Comparison of ENCODE assay signal across 28 mouse cellular contexts in genomic region chr2:38436701-38437100, GRCm38 (mm10).
DNase-seq lines count a peak whose midpoint lies in the region; ATAC-seq and TF ChIP-seq lines count a peak whose summit lies in the region.
"Had no signal": no experiment of that assay in that cellular context is flagged by ENCODE, and none has a peak within 500 bp of the region (broad histone marks: within the 10 kb centered on the region; RNA-seq: fewer than 3 reads in every experiment).

No protein-coding gene starts in this region.

- 0 out of 2 replicates have a peak overlapping the region, but pooled peaks have one; percentile 3 for H3K4me2 ChIP-seq in limb, embryonic 12.5 days
- H3K4me2 ChIP-seq in limb, embryonic 14.5 days (replicated peaks; ENCODE audit: low read depth, low read length, severe bottlenecking): no peak overlapping the region
- H3K4me2 ChIP-seq in midbrain, embryonic 15.5 days: no peak overlapping the region
- H3K4me2 ChIP-seq: embryonic facial prominence, embryonic 13.5 days; embryonic facial prominence, embryonic 15.5 days; forebrain, embryonic 12.5 days had no signal

- no peak for TF ChIP-seq POLR2A in limb, embryonic 14.5 days (IDR thresholded peaks at IDR 0.05; ENCODE audit: borderline replicate concordance, extremely low read depth, insufficient read depth, insufficient read length)

- H3K36me3 ChIP-seq in limb, embryonic 12.5 days: no peaks in the 10 kb centered on the region
- no peaks in the 10 kb centered on the region for H3K36me3 ChIP-seq in limb, embryonic 14.5 days (ENCODE audit: control insufficient read depth, insufficient read depth, low read length)
- no peaks in the 10 kb centered on the region for H3K36me3 ChIP-seq in midbrain, embryonic 15.5 days (replicated peaks)
- H3K36me3 ChIP-seq: embryonic facial prominence, embryonic 13.5 days; embryonic facial prominence, embryonic 15.5 days; forebrain, embryonic 10.5 days; forebrain, embryonic 12.5 days; G1E had no signal

- WGBS in limb, embryonic 12.5 days: 39% methylated on average over 4 of the region's 4 CpGs
- WGBS in limb, embryonic 14.5 days: 21% methylated on average over 4 of the region's 4 CpGs
- WGBS in midbrain, embryonic 15.5 days: 85% methylated on average over 4 of the region's 4 CpGs

- H3K4me1 ChIP-seq in limb, embryonic 12.5 days (replicated peaks): peaks cover 13% of the 10 kb centered on the region
- H3K4me1 ChIP-seq in limb, embryonic 14.5 days (ENCODE audit: control insufficient read depth, insufficient read depth, low read length): peaks cover 12% of the 10 kb centered on the region; the same call in 1 of the 2 replicates
- no peaks in the 10 kb centered on the region for H3K4me1 ChIP-seq in midbrain, embryonic 15.5 days
- H3K4me1 ChIP-seq: forebrain, embryonic 12.5 days had no signal

- no peak overlapping the region for H3K9ac ChIP-seq in limb, embryonic 12.5 days (replicated peaks)
- no peak overlapping the region for H3K9ac ChIP-seq in limb, embryonic 14.5 days (ENCODE audit: low read depth, low read length, severe bottlenecking)
- no peak overlapping the region for H3K9ac ChIP-seq in midbrain, embryonic 15.5 days
- H3K9ac ChIP-seq: embryonic facial prominence, embryonic 13.5 days; embryonic facial prominence, embryonic 15.5 days; forebrain, embryonic 12.5 days had no signal

- no peak for DNase-seq in frontal cortex, postnatal 25 days (ENCODE audit: low spot score in 2 of 2)
- peak; percentile 24 for DNase-seq in brain, adult 2 months (ENCODE audit: low read depth, low spot score)
- DNase-seq in limb, embryonic 14.5 days (ENCODE audit: low spot score): no peak
- no peak for DNase-seq in right cerebral cortex, postnatal 36 days (ENCODE audit: low spot score in 2 of 2)
- DNase-seq: adrenal gland, adult 8-10 months; adrenal gland, postnatal 14 days; adrenal gland, postnatal 36 days; B cell, adult 2 months; cerebellum, adult 11 months; cerebellum, adult 18-20 months; cerebellum, adult 8-10 months; cerebellum, adult 9-11 months; cerebellum, postnatal 14 days; cerebellum, postnatal 36 days; embryo, embryonic 11 days had no signal

- peak overlapping the region; percentile 41; the same call in 1 of the 2 replicates for H3K27ac ChIP-seq in limb, embryonic 12.5 days
- H3K27ac ChIP-seq in limb, embryonic 14.5 days (replicated peaks; ENCODE audit: low read depth, low read length): no peak overlapping the region
- no peak overlapping the region for H3K27ac ChIP-seq in midbrain, embryonic 15.5 days
- H3K27ac ChIP-seq: embryonic facial prominence, embryonic 13.5 days; embryonic facial prominence, embryonic 15.5 days; forebrain, embryonic 10.5 days; forebrain, embryonic 12.5 days had no signal

- H3K9me3 ChIP-seq in limb, embryonic 12.5 days: no peaks in the 10 kb centered on the region
- H3K9me3 ChIP-seq in limb, embryonic 14.5 days (ENCODE audit: control insufficient read depth, low read length): no peaks in the 10 kb centered on the region
- no peaks in the 10 kb centered on the region for H3K9me3 ChIP-seq in midbrain, embryonic 15.5 days
- H3K9me3 ChIP-seq: embryonic facial prominence, embryonic 13.5 days; embryonic facial prominence, embryonic 15.5 days; forebrain, embryonic 10.5 days; forebrain, embryonic 12.5 days; G1E had no signal

- H3K27me3 ChIP-seq in limb, embryonic 12.5 days: no peaks in the 10 kb centered on the region
- H3K27me3 ChIP-seq in limb, embryonic 14.5 days (ENCODE audit: control insufficient read depth, insufficient read depth, low read length): no peaks in the 10 kb centered on the region
- H3K27me3 ChIP-seq in midbrain, embryonic 15.5 days (replicated peaks): no peaks in the 10 kb centered on the region
- H3K27me3 ChIP-seq: embryonic facial prominence, embryonic 13.5 days; embryonic facial prominence, embryonic 15.5 days; forebrain, embryonic 12.5 days; Patski had no signal

- peak; percentile 67; the same call in 1 of the 2 replicates for ATAC-seq in frontal cortex, adult (ENCODE audit: low TSS enrichment)
- ATAC-seq in limb, embryonic 12.5 days (ENCODE audit: insufficient number of reproducible peaks, insufficient read depth, low FRiP score, low TSS enrichment, low read depth): peak; percentile 75; the same call in 1 of the 2 replicates
- ATAC-seq in limb, embryonic 14.5 days (ENCODE audit: low FRiP score, low read depth): 0 out of 2 replicates have a peak, but pooled peaks have one; percentile 15
- ATAC-seq in midbrain, embryonic 15.5 days (replicated peaks): no peak
- ATAC-seq: activated CD4-positive, CD25-positive, alpha-beta regulatory T cell, adult 4 months; CD4-positive, CD25-positive, alpha-beta regulatory T cell, adult 4 months; forebrain, embryonic 14.5 days; Patski had no signal

- H3K4me3 ChIP-seq in limb, embryonic 12.5 days (replicated peaks): no peak overlapping the region
- H3K4me3 ChIP-seq in limb, embryonic 14.5 days (replicated peaks; ENCODE audit: low read length): no peak overlapping the region
- no peak overlapping the region for H3K4me3 ChIP-seq in midbrain, embryonic 15.5 days
- H3K4me3 ChIP-seq: embryonic facial prominence, embryonic 13.5 days; embryonic facial prominence, embryonic 15.5 days; erythroblast, embryonic 14.5 days; forebrain, embryonic 10.5 days; forebrain, embryonic 12.5 days had no signal
